Mouse (Mus musculus) olfactory bulb, adult 2 months (tissue): Measurements from ENCODE around the gene Hsp90aa1.

Source experiments
- CTCF ChIP-seq: fragments of 200-500 bp; IDR thresholded peaks from 2 replicates; pipeline ENCODE4 v1.5.1; 2012; ENCODE audit warnings: low read depth, mild to moderate bottlenecking, low read length, moderate library complexity; ENCODE audit not compliant: insufficient read depth
- POLR2A ChIP-seq: fragments of 200-500 bp; IDR thresholded peaks from 2 replicates; pipeline ENCODE4 v1.6.1; 2012; ENCODE audit warnings: mild to moderate bottlenecking, low read depth, low read length, moderate library complexity; ENCODE audit not compliant: insufficient read depth

DNA sequence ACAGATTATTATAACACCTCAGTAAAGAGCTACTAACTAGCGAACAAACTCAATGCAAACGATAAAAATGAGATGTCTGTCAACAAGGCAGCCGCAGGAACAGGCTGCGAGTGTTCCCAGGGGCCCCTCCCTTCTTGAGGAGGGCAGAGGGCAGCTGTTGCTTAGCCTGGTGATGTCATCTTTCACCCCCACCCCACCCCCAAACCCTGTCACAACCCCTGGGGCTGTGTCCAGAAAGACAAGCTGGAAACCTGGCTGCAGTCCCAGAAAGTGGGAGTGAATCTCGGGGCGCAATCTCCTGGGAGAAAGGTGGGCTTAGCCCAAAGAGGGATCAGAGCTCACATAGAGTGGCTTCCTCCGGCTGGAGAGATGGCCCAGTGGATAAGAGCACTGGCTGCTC is 21.3 kb downstream of the Hsp90aa1 start:
- no peak for TF ChIP-seq POLR2A
- TF ChIP-seq CTCF = no peak
